Mouse (Mus musculus): ENCODE measurements at regions not wholly inside any gene's neighbourhood (a gene's known extent, or its start where the extent isn't known, plus 50 kb on each side); places are given as distances from the start of the nearest gene placed in this dataset.
"Not testable (repeated sequence)": the region's sequence is repeated elsewhere in the genome, so short reads cannot be mapped to it uniquely, and the experiment has no call there.

- Histone ChIP-seq H3K36me3 (no peaks in the 10 kb centered on the region), H3K4me2 (replicated peaks) (no peak overlapping the region), H3K4me3 (no peak overlapping the region), H3K4me1 (no peaks in the 10 kb centered on the region), H3K27ac (no peak overlapping the region), H3K27me3 (replicated peaks) (no peaks in the 10 kb centered on the region), H3K9me3 (no peaks in the 10 kb centered on the region), H3K9ac (no peak overlapping the region)
- 62% methylated on average over 4 of the region's 4 CpGs for WGBS
- ATAC-seq (ENCODE audit: low FRiP score, low read depth): no peak
These were observed 327.9 kb downstream of the Impad1 start for GRCm38 (mm10) chr4:4465169-4465714.

- Histone ChIP-seq H3K27ac (no peak overlapping the region), H3K4me2 (replicated peaks) (no peak overlapping the region), H3K9me3 (no peaks in the 10 kb centered on the region), H3K27me3 (replicated peaks) (no peaks in the 10 kb centered on the region), H3K36me3 (no peaks in the 10 kb centered on the region), H3K4me1 (no peaks in the 10 kb centered on the region), H3K4me3 (no peak overlapping the region), H3K9ac (no peak overlapping the region)
- 69% methylated on average over 4 of the region's 4 CpGs for WGBS
- ATAC-seq (ENCODE audit: low FRiP score, low read depth): no peak
These were observed 328.9 kb downstream of the Impad1 start for GRCm38 (mm10) chr4:4464130-4464700.

GRCm38 (mm10) chr4:4459258-4459657 lies 333.9 kb downstream of the Impad1 start:
- no peak for ATAC-seq (ENCODE audit: low FRiP score, low read depth)
- H3K4me1 ChIP-seq: no peaks in the 10 kb centered on the region
- H3K9ac ChIP-seq: no peak overlapping the region
- H3K4me3 ChIP-seq: no peak overlapping the region
- WGBS: 95% methylated on average over 9 of the region's 9 CpGs
- no peaks in the 10 kb centered on the region for H3K36me3 ChIP-seq
- H3K27ac ChIP-seq: no peak overlapping the region
- H3K27me3 ChIP-seq (replicated peaks): no peaks in the 10 kb centered on the region
- H3K9me3 ChIP-seq: no peaks in the 10 kb centered on the region
- H3K4me2 ChIP-seq (replicated peaks): no peak overlapping the region

- ATAC-seq (ENCODE audit: low FRiP score, low read depth): no peak
- H3K4me1 ChIP-seq: no peaks in the 10 kb centered on the region
- WGBS: 92% methylated on average over 1 of the region's 1 CpGs
These were observed 343.1 kb downstream of the Impad1 start for GRCm38 (mm10) chr4:4450104-4450503.

GRCm38 (mm10) chr4:4442650-4443049 lies 350.5 kb downstream of the Impad1 start:
- no peaks in the 10 kb centered on the region for H3K36me3 ChIP-seq
- H3K27ac ChIP-seq: no peak overlapping the region
- ATAC-seq (ENCODE audit: low FRiP score, low read depth): no peak
- no peaks in the 10 kb centered on the region for H3K27me3 ChIP-seq (replicated peaks)
- H3K9ac ChIP-seq: no peak overlapping the region
- WGBS: 87% methylated on average over 2 of the region's 2 CpGs
- H3K9me3 ChIP-seq: no peaks in the 10 kb centered on the region
- H3K4me2 ChIP-seq (replicated peaks): no peak overlapping the region
- H3K4me3 ChIP-seq: no peak overlapping the region
- no peaks in the 10 kb centered on the region for H3K4me1 ChIP-seq

More at GRCm38 (mm10) chr4:4450104-4450503, 343.1 kb downstream of the Impad1 start:
- no peaks in the 10 kb centered on the region for H3K36me3 ChIP-seq
- no peak overlapping the region for H3K9ac ChIP-seq
- H3K4me2 ChIP-seq (replicated peaks): no peak overlapping the region
- H3K27me3 ChIP-seq (replicated peaks): no peaks in the 10 kb centered on the region
- H3K9me3 ChIP-seq: no peaks in the 10 kb centered on the region
- H3K4me3 ChIP-seq: no peak overlapping the region
- no peak overlapping the region for H3K27ac ChIP-seq

GRCm38 (mm10) chr4:4437559-4437958 lies 355.6 kb downstream of the Impad1 start:
- Histone ChIP-seq H3K4me3 (no peak overlapping the region), H3K27ac (no peak overlapping the region), H3K27me3 (replicated peaks) (no peaks in the 10 kb centered on the region), H3K4me2 (replicated peaks) (no peak overlapping the region), H3K9ac (no peak overlapping the region), H3K9me3 (no peaks in the 10 kb centered on the region), H3K4me1 (no peaks in the 10 kb centered on the region), H3K36me3 (no peaks in the 10 kb centered on the region)
- no peak for ATAC-seq (ENCODE audit: low FRiP score, low read depth)
- WGBS: 76% methylated on average over 1 of the region's 1 CpGs

- ATAC-seq (ENCODE audit: low FRiP score, low read depth): not testable (repeated sequence)
These were observed 347.2 kb upstream of the Sdr16c6 start for GRCm38 (mm10) chr4:4424526-4424925.

GRCm38 (mm10) chr4:4403812-4404211 lies 326.5 kb upstream of the Sdr16c6 start:
- Histone ChIP-seq H3K27ac (no peak overlapping the region), H3K27me3 (replicated peaks) (no peaks in the 10 kb centered on the region), H3K4me3 (no peak overlapping the region), H3K4me2 (replicated peaks) (no peak overlapping the region), H3K9ac (no peak overlapping the region), H3K36me3 (no peaks in the 10 kb centered on the region), H3K4me1 (no peaks in the 10 kb centered on the region), H3K9me3 (no peaks in the 10 kb centered on the region)
- 79% methylated on average over 2 of the region's 2 CpGs for WGBS
- no peak for ATAC-seq (ENCODE audit: low FRiP score, low read depth)

More at GRCm38 (mm10) chr4:4424526-4424925, 347.2 kb upstream of the Sdr16c6 start:
- H3K9me3 ChIP-seq; H3K27ac ChIP-seq; H3K4me1 ChIP-seq; H3K4me2 ChIP-seq (replicated peaks); H3K27me3 ChIP-seq (replicated peaks); H3K36me3 ChIP-seq; H3K4me3 ChIP-seq; H3K9ac ChIP-seq: not testable (repeated sequence)
- 27% methylated on average over 7 of the region's 7 CpGs for WGBS

- no peak for ATAC-seq (ENCODE audit: low FRiP score, low read depth)
- Histone ChIP-seq H3K36me3 (no peaks in the 10 kb centered on the region), H3K27me3 (replicated peaks) (no peaks in the 10 kb centered on the region), H3K4me2 (replicated peaks) (no peak overlapping the region), H3K4me1 (no peaks in the 10 kb centered on the region), H3K9me3 (no peaks in the 10 kb centered on the region), H3K27ac (no peak overlapping the region), H3K9ac (no peak overlapping the region), H3K4me3 (no peak overlapping the region)
- WGBS: 83% methylated on average over 4 of the region's 4 CpGs
These were observed 320.1 kb upstream of the Sdr16c6 start for GRCm38 (mm10) chr4:4397410-4397809.

GRCm38 (mm10) chr4:4380024-4380590 lies 302.8 kb upstream of the Sdr16c6 start:
- H3K4me2 ChIP-seq (replicated peaks): no peak overlapping the region
- no peak overlapping the region for H3K4me3 ChIP-seq
- no peaks in the 10 kb centered on the region for H3K9me3 ChIP-seq
- no peaks in the 10 kb centered on the region for H3K36me3 ChIP-seq
- H3K9ac ChIP-seq: no peak overlapping the region
- ATAC-seq (ENCODE audit: low FRiP score, low read depth): peak; percentile 54; the same call in 1 of the 2 replicates
- no peak overlapping the region for H3K27ac ChIP-seq
- no peaks in the 10 kb centered on the region for H3K27me3 ChIP-seq (replicated peaks)
- H3K4me1 ChIP-seq: no peaks in the 10 kb centered on the region
- 70% methylated on average over 3 of the region's 3 CpGs for WGBS

- Histone ChIP-seq H3K36me3 (no peaks in the 10 kb centered on the region), H3K4me1 (no peaks in the 10 kb centered on the region), H3K9me3 (no peaks in the 10 kb centered on the region), H3K27ac (no peak overlapping the region), H3K9ac (no peak overlapping the region), H3K27me3 (replicated peaks) (no peaks in the 10 kb centered on the region), H3K4me3 (no peak overlapping the region), H3K4me2 (replicated peaks) (no peak overlapping the region)
- WGBS: 66% methylated on average over 2 of the region's 2 CpGs
- no peak for ATAC-seq (ENCODE audit: low FRiP score, low read depth)
These were observed 257.9 kb upstream of the Sdr16c6 start for GRCm38 (mm10) chr4:4335216-4335615.

GRCm38 (mm10) chr4:4333472-4334123 lies 256.3 kb upstream of the Sdr16c6 start:
- no peaks in the 10 kb centered on the region for H3K4me1 ChIP-seq
- no peak overlapping the region for H3K4me3 ChIP-seq
- H3K27ac ChIP-seq: no peak overlapping the region
- H3K36me3 ChIP-seq: no peaks in the 10 kb centered on the region
- ATAC-seq (ENCODE audit: low FRiP score, low read depth): no peak
- 81% methylated on average over 4 of the region's 4 CpGs for WGBS
- no peaks in the 10 kb centered on the region for H3K9me3 ChIP-seq
- no peak overlapping the region for H3K9ac ChIP-seq
- H3K4me2 ChIP-seq (replicated peaks): no peak overlapping the region
- H3K27me3 ChIP-seq (replicated peaks): no peaks in the 10 kb centered on the region

Data from neural tube, embryonic 12.5 days (tissue).